Mouse (Mus musculus) neural tube, embryonic 12.5 days (tissue): ENCODE results near the gene Xab2. TPM values are rescaled to one million over a fixed set of nuclear protein-coding genes. Genes with fewer than 3 reads are reported as not detected.

Source experiments
- ATAC-seq: fragments of 200-750 bp; cut with Nextera tagmentation; 2 replicates; pipeline ENCODE4 v1.8.0; 2017; ENCODE audit warnings: low read depth, mild to moderate bottlenecking, moderate TSS enrichment, moderate library complexity; ENCODE audit not compliant: low FRiP score
- H3K27ac ChIP-seq: fragments of 300-500 bp; sonication (generic); 2 replicates; pipeline ENCODE4 v1.5.1; 2016
- H3K27me3 ChIP-seq: fragments of 300-500 bp; sonication (generic); replicated peaks from 2 replicates; pipeline ENCODE4 v1.6.1; 2016; ENCODE audit warnings: mild to moderate bottlenecking
- H3K36me3 ChIP-seq: fragments of 300-500 bp; sonication (generic); 2 replicates; pipeline ENCODE4 v1.6.1; 2016; ENCODE audit warnings: mild to moderate bottlenecking
- H3K4me1 ChIP-seq: fragments of 300-500 bp; sonication (generic); 2 replicates; pipeline ENCODE4 v1.6.1; 2016
- H3K4me2 ChIP-seq: fragments of 300-500 bp; sonication (generic); replicated peaks from 2 replicates; pipeline ENCODE4 v1.6.1; 2016; ENCODE audit warnings: mild to moderate bottlenecking
- H3K4me3 ChIP-seq: fragments of 300-500 bp; sonication (generic); 2 replicates; pipeline ENCODE4 v1.5.1; 2016
- H3K9ac ChIP-seq: fragments of 300-500 bp; sonication (generic); 2 replicates; pipeline ENCODE4 v1.6.1; 2016; ENCODE audit warnings: mild to moderate bottlenecking
- H3K9me3 ChIP-seq: fragments of 300-500 bp; sonication (generic); 2 replicates; pipeline ENCODE4 v1.6.1; 2016; ENCODE audit warnings: mild to moderate bottlenecking
- WGBS: fragments of 180-500 bp; shearing (Covaris S2); methylation state at CpG from one replicate; pipeline ENCODE4 v1.1.7; 2016; 5-methylcytosine and 5-hydroxymethylcytosine counted together
- polyA plus RNA-seq: library from polyadenylated mRNA; unstranded; fragments of >200 nt; fragmentation: Nextera tagmentation; extraction: Ambion mirVana; gene quantifications from 2 replicates; pipeline ENCODE4 v1.2.1, GENCODE M21; 2016

Xab2 gene
- polyA plus RNA-seq, 1 experiment from 2014 or later: 67.2 TPM

- no peak overlapping the region for H3K27ac ChIP-seq
- H3K9me3 ChIP-seq: no peaks in the 10 kb centered on the region
- 81% methylated on average over 15 of the region's 15 CpGs for WGBS
- H3K4me1 ChIP-seq: no peaks in the 10 kb centered on the region
- H3K9ac ChIP-seq: no peak overlapping the region
- no peak overlapping the region for H3K4me3 ChIP-seq
- H3K4me2 ChIP-seq: no peak overlapping the region
- no peaks in the 10 kb centered on the region for H3K27me3 ChIP-seq
- no peaks in the 10 kb centered on the region for H3K36me3 ChIP-seq
- no peak for ATAC-seq
These were observed 44.7 kb downstream of the Xab2 start for GRCm38 (mm10) chr8:3576211-3576960.

GRCm38 (mm10) chr8:3574546-3574945 lies 46.6 kb downstream of the Xab2 start:
- ATAC-seq: no peak
- Histone ChIP-seq H3K4me2 (no peak overlapping the region), H3K4me1 (no peaks in the 10 kb centered on the region), H3K36me3 (no peaks in the 10 kb centered on the region), H3K9ac (no peak overlapping the region), H3K9me3 (no peaks in the 10 kb centered on the region), H3K27me3 (no peaks in the 10 kb centered on the region), H3K27ac (no peak overlapping the region), H3K4me3 (no peak overlapping the region)
- WGBS: 93% methylated on average over 3 of the region's 3 CpGs

GRCm38 (mm10) chr8:3569784-3570183 lies 51.3 kb downstream of the Xab2 start:
- Histone ChIP-seq H3K9ac (no peak overlapping the region), H3K4me2 (no peak overlapping the region), H3K4me3 (no peak overlapping the region), H3K27ac (no peak overlapping the region), H3K9me3 (no peaks in the 10 kb centered on the region), H3K4me1 (peaks cover 6% of the 10 kb centered on the region; the same call in 1 of the 2 replicates), H3K27me3 (no peaks in the 10 kb centered on the region), H3K36me3 (no peaks in the 10 kb centered on the region)
- 94% methylated on average over 5 of the region's 5 CpGs for WGBS
- ATAC-seq: no peak

- no peak; the same call in 1 of the 2 replicates for ATAC-seq
- Histone ChIP-seq H3K4me3 (peak overlapping the region; percentile 2; the same call in 1 of the 2 replicates), H3K4me2 (peak overlapping the region; percentile 50), H3K9me3 (no peaks in the 10 kb centered on the region), H3K4me1 (peaks cover 6% of the 10 kb centered on the region; the same call in 1 of the 2 replicates), H3K9ac (no peak overlapping the region), H3K36me3 (no peaks in the 10 kb centered on the region), H3K27me3 (no peaks in the 10 kb centered on the region), H3K27ac (no peak overlapping the region)
- 5% methylated on average over 7 of the region's 7 CpGs for WGBS
These were observed 52.7 kb downstream of the Xab2 start for GRCm38 (mm10) chr8:3568378-3568777.

GRCm38 (mm10) chr8:3567641-3568371 lies 53.3 kb downstream of the Xab2 start, which contains the start of gene C330021F23Rik:
Gene C330021F23Rik, plus strand, starts transcription at chr8:3567990.
- H3K9me3 ChIP-seq: no peaks in the 10 kb centered on the region
- H3K27me3 ChIP-seq: no peaks in the 10 kb centered on the region
- H3K4me2 ChIP-seq: peak within 1 kb of the TSS; percentile 50
- H3K4me1 ChIP-seq: peaks cover 6% of the 10 kb centered on the region; the same call in 1 of the 2 replicates
- under 1% methylated on average over 12 of the region's 12 CpGs for WGBS
- H3K27ac ChIP-seq: no peak within 1 kb of the TSS
- H3K4me3 ChIP-seq: peak within 1 kb of the TSS; percentile 11
- ATAC-seq: peak; percentile 79; the same call in 1 of the 2 replicates
- no peaks in the 10 kb centered on the region for H3K36me3 ChIP-seq
- H3K9ac ChIP-seq: peak within 1 kb of the TSS; percentile 40; the same call in 1 of the 2 replicates

Other genes starting within 250 kb of the Xab2 start
- 12.1 and 13.4 TPM in 2 replicates for gene Arhgef18, start 228.3 kb downstream of the Xab2 start, polyA plus RNA-seq
- 3.4 and 4.2 TPM in 2 replicates for gene Pex11g, start 153.6 kb downstream of the Xab2 start, polyA plus RNA-seq
- gene Tex45, start 150.5 kb downstream of the Xab2 start, polyA plus RNA-seq: 0.22 TPM in 1 of 2 replicates, not detected in the other
- 81.8 and 87.0 TPM in 2 replicates for gene Zfp358, start 128.2 kb downstream of the Xab2 start, polyA plus RNA-seq
- 74.4 and 78.9 TPM in 2 replicates for gene Mcoln1, start 120.9 kb downstream of the Xab2 start, polyA plus RNA-seq
- gene Pnpla6, start 105.9 kb downstream of the Xab2 start, polyA plus RNA-seq: 31.2 and 33.9 TPM in 2 replicates
- 1.3 and 1.8 TPM in 2 replicates for gene C330021F23Rik, start 53.3 kb downstream of the Xab2 start, polyA plus RNA-seq
- 22.0 and 28.0 TPM in 2 replicates for gene Camsap3, start 34.0 kb downstream of the Xab2 start, polyA plus RNA-seq
- 129 and 134 TPM in 2 replicates for gene Pet100, start 232 bp upstream of the Xab2 start, polyA plus RNA-seq
- 0.37 and 0.40 TPM in 2 replicates for gene Pcp2, start 4.2 kb upstream of the Xab2 start, polyA plus RNA-seq
- gene Stxbp2, start 9.6 kb upstream of the Xab2 start, polyA plus RNA-seq: 24.5 and 26.5 TPM in 2 replicates
- 0.45 TPM in 1 of 2 replicates, not detected in the other for gene Retn, start 34.5 kb upstream of the Xab2 start, polyA plus RNA-seq
- gene Mcemp1, start 44.4 kb upstream of the Xab2 start, polyA plus RNA-seq: 0.13 TPM in 1 of 2 replicates, not detected in the other
- gene Fcor, start 51.0 kb upstream of the Xab2 start, polyA plus RNA-seq: 7.1 and 8.0 TPM in 2 replicates
- gene Trappc5, start 55.0 kb upstream of the Xab2 start, polyA plus RNA-seq: 44.5 and 45.6 TPM in 2 replicates
- 0.30 and 0.41 TPM in 2 replicates for gene Fcer2a, start 72.9 kb upstream of the Xab2 start, polyA plus RNA-seq
- gene Clec4g, start 99.3 kb upstream of the Xab2 start, polyA plus RNA-seq: not detected in 2 replicates
- gene Cd209a, start 127.7 kb upstream of the Xab2 start, polyA plus RNA-seq: not detected in 2 replicates
- not detected in 2 replicates for gene Cd209e, start 233.0 kb upstream of the Xab2 start, polyA plus RNA-seq